Comparison of ENCODE assay signal across 8 mouse cellular contexts in genomic region chr2:104849276-104849990, GRCm38 (mm10). TPM values are rescaled to one million over a fixed set of nuclear protein-coding genes. Genes with fewer than 3 reads are reported as not detected.
DNase-seq lines count a peak whose midpoint lies in the region; ATAC-seq and TF ChIP-seq lines count a peak whose summit lies in the region.

Gene Prrg4 (minus strand): TSS chr2:104849876.

- dilution Hi-C loops in CH12.LX (cut with MboI; ENCODE audit: extremely low pct_ligation_motif_present, extremely low pct_unique_long_range_greater_than_20kb, low sequenced_read_pairs), result no loop called here

- H3K27me3 ChIP-seq in CH12.LX (replicated peaks), result peaks cover 3% of the 10 kb centered on the region
- H3K27me3 ChIP-seq in forebrain, embryonic 16.5 days (replicated peaks; ENCODE audit: control insufficient read depth, insufficient read depth, low read length), result peaks cover 7% of the 10 kb centered on the region

- no peaks in the 10 kb centered on the region for H3K9me3 ChIP-seq in CH12.LX (replicated peaks; ENCODE audit: low read length)
- no peaks in the 10 kb centered on the region for H3K9me3 ChIP-seq in forebrain, embryonic 16.5 days (ENCODE audit: control insufficient read depth, low read length)

- peaks cover 10 to 14% of the 10 kb centered on the region in 2 experiments for H3K4me1 ChIP-seq in CH12.LX (ENCODE audit: control insufficient read depth in 1 of 2, insufficient read depth in 2 of 2)
- peaks cover 13% of the 10 kb centered on the region for H3K4me1 ChIP-seq in forebrain, embryonic 16.5 days (replicated peaks; ENCODE audit: control insufficient read depth, insufficient read depth, low read length)

- peak in 1 of 2 experiments; percentile 63; a peak in 2 of 4 replicates for TF ChIP-seq CTCF in CH12.LX (conservative IDR thresholded peaks at IDR 0.05 in 1 of 2, IDR thresholded peaks at IDR 0.05 in 1 of 2; ENCODE audit: low read depth in 2 of 2, low read length in 2 of 2)

- peak within 1 kb of the TSS; percentile 81 to 95 (median 83) for H3K4me3 ChIP-seq in CH12.LX (replicated peaks in 1 of 3; ENCODE audit: low read depth in 2 of 3, low read length in 2 of 3, poor library complexity in 1 of 3)
- H3K4me3 ChIP-seq in forebrain, embryonic 16.5 days (replicated peaks; ENCODE audit: low read length), result peak within 1 kb of the TSS; percentile 58

- 0% methylated on average over 62 of the region's 62 CpGs for WGBS in forebrain, embryonic 16.5 days

- no peak for TF ChIP-seq EP300 in CH12.LX (IDR thresholded peaks at IDR 0.05; ENCODE audit: low read length)

- H3K9ac ChIP-seq in CH12.LX (ENCODE audit: insufficient read depth, low read depth), result peak within 1 kb of the TSS; percentile 86
- peak within 1 kb of the TSS; percentile 60 for H3K9ac ChIP-seq in forebrain, embryonic 16.5 days (replicated peaks; ENCODE audit: low read depth, low read length)

- ATAC-seq in forebrain, embryonic 16.5 days, result peak; percentile 65

- H3K27ac ChIP-seq in CH12.LX (ENCODE audit: insufficient read depth, low read depth), result peak within 1 kb of the TSS; percentile 93
- no peak within 1 kb of the TSS for H3K27ac ChIP-seq in forebrain, embryonic 16.5 days (ENCODE audit: low read length)

- in situ Hi-C loops in CH12.LX (cut with MboI; ENCODE audit: low pct_ligation_motif_present, low pct_unique_long_range_greater_than_20kb, low sequenced_read_pairs), result no loop called here

- peak; percentile 81 for DNase-seq in CH12.LX (ENCODE audit: extremely low read depth)
- peak; percentile 12 for DNase-seq in cerebellum, adult 11 months
- peak; percentile 80 for DNase-seq in heart, postnatal 4 days
- peak; percentile 47 to 52 for DNase-seq in layer of hippocampus, postnatal 10 days (ENCODE audit: low spot score in 2 of 2)
- peak; percentile 65 for DNase-seq in lung, postnatal 14 days
- peak; percentile 69 for DNase-seq in ovary, postnatal 36 days (ENCODE audit: low spot score)
- DNase-seq in thymus, postnatal 10 days (ENCODE audit: low spot score in 2 of 2), result peak; percentile 40 to 54

- peak; percentile 66; the same call in 1 of the 2 replicates for TF ChIP-seq POLR2A in CH12.LX (IDR thresholded peaks at IDR 0.05; ENCODE audit: low read depth, low read length)

- H3K4me2 ChIP-seq in CH12.LX (ENCODE audit: insufficient read depth, low read depth, poor library complexity, severe bottlenecking), result peak within 1 kb of the TSS; percentile 59
- H3K4me2 ChIP-seq in forebrain, embryonic 16.5 days (ENCODE audit: low read length), result peak within 1 kb of the TSS; percentile 99

- H3K36me3 ChIP-seq in CH12.LX (replicated peaks in 1 of 2; ENCODE audit: control insufficient read depth in 1 of 2, insufficient read depth in 1 of 2, low read length in 1 of 2), result peaks cover 3 to 19% of the 10 kb centered on the region in 2 experiments
- H3K36me3 ChIP-seq in forebrain, embryonic 16.5 days (ENCODE audit: control insufficient read depth, insufficient read depth), result no peaks in the 10 kb centered on the region

- no peaks in the 10 kb centered on the region for H3K79me2 ChIP-seq in CH12.LX (replicated peaks; ENCODE audit: control insufficient read depth, extremely low read depth, insufficient read depth, poor library complexity, severe bottlenecking)

- peak; percentile 41 for TF ChIP-seq RAD21 in CH12.LX (IDR thresholded peaks at IDR 0.05; ENCODE audit: low read depth, low read length)

TF ChIP-seq in CH12.LX, 34 proteins besides CTCF, POLR2A, EP300 and RAD21:
- peak; percentile 65; the same call in 1 of the 2 replicates for TF ChIP-seq TCF12 (IDR thresholded peaks at IDR 0.05; ENCODE audit: low read depth, low read length)
- TF ChIP-seq ZNF384 (IDR thresholded peaks at IDR 0.05; ENCODE audit: low read depth, low read length), result no peak
- TF ChIP-seq NELFE (IDR thresholded peaks at IDR 0.05; ENCODE audit: low read depth, low read length), result peak; percentile 65
- TF ChIP-seq SMC3 (IDR thresholded peaks at IDR 0.05; ENCODE audit: low read depth, low read length), result peak; percentile 23; the same call in 1 of the 2 replicates
- peak; percentile 30; the same call in 1 of the 2 replicates for TF ChIP-seq MEF2A (IDR thresholded peaks at IDR 0.05; ENCODE audit: borderline replicate concordance, low read depth, low read length)
- TF ChIP-seq E2F4 (IDR thresholded peaks at IDR 0.05; ENCODE audit: insufficient replicate concordance, low read depth, low read length), result 0 out of 2 replicates have a peak, but pooled peaks have one; percentile 15
- TF ChIP-seq CHD2 (IDR thresholded peaks at IDR 0.05; ENCODE audit: low read length), result no peak
- TF ChIP-seq SIN3A (IDR thresholded peaks at IDR 0.05; ENCODE audit: low read length), result peak; percentile 65; the same call in 1 of the 2 replicates
- no peak for TF ChIP-seq MAZ (IDR thresholded peaks at IDR 0.05; ENCODE audit: low read depth, low read length)
- no peak for TF ChIP-seq KAT2A (IDR thresholded peaks at IDR 0.05; ENCODE audit: insufficient replicate concordance, low read length)
- TF ChIP-seq ELF1 (IDR thresholded peaks at IDR 0.05; ENCODE audit: low read depth, low read length), result no peak; the same call in 1 of the 2 replicates
- no peak for TF ChIP-seq MAFK (IDR thresholded peaks at IDR 0.05; ENCODE audit: insufficient replicate concordance, low read length)
- TF ChIP-seq CHD1 (IDR thresholded peaks at IDR 0.05; ENCODE audit: low read depth, low read length), result no peak; the same call in 1 of the 2 replicates
- peak; percentile 54 for TF ChIP-seq ZMIZ1 (IDR thresholded peaks at IDR 0.05; ENCODE audit: low read depth, low read length)
- TF ChIP-seq JUN (IDR thresholded peaks at IDR 0.05; ENCODE audit: insufficient read depth, low read depth, low read length), result no peak
- peak; percentile 67 for TF ChIP-seq NRF1 (IDR thresholded peaks at IDR 0.05; ENCODE audit: low read depth, low read length)
- TF ChIP-seq GABPA (IDR thresholded peaks at IDR 0.05; ENCODE audit: insufficient replicate concordance, low read depth, low read length), result no peak
- TF ChIP-seq TBP (conservative IDR thresholded peaks at IDR 0.05; ENCODE audit: low read depth, low read length), result no peak
- no peak for TF ChIP-seq POLR2AphosphoS2 (IDR thresholded peaks at IDR 0.05; ENCODE audit: low read depth, low read length)
- TF ChIP-seq ZC3H11A (IDR thresholded peaks at IDR 0.05; ENCODE audit: low read depth, low read length), result no peak
- TF ChIP-seq MAX (IDR thresholded peaks at IDR 0.05; ENCODE audit: low read length), result peak; percentile 67
- no peak for TF ChIP-seq PAX5 (IDR thresholded peaks at IDR 0.05; ENCODE audit: low read length)
- TF ChIP-seq IRF4 (IDR thresholded peaks at IDR 0.05; ENCODE audit: low read depth, low read length), result no peak
- peak; percentile 60 for TF ChIP-seq USF1 (IDR thresholded peaks at IDR 0.05; ENCODE audit: low read depth, low read length)
- TF ChIP-seq ETS1 (conservative IDR thresholded peaks at IDR 0.05; ENCODE audit: low read depth, low read length), result peak; percentile 72
- TF ChIP-seq ZKSCAN1 (IDR thresholded peaks at IDR 0.05; ENCODE audit: borderline replicate concordance, low read depth, low read length), result no peak
- 0 out of 2 replicates have a peak, but pooled peaks have one; percentile 63 for TF ChIP-seq MYC (IDR thresholded peaks at IDR 0.05; ENCODE audit: low read depth, low read length)
- peak; percentile 37 for TF ChIP-seq HCFC1 (IDR thresholded peaks at IDR 0.05; ENCODE audit: low read depth, low read length)
- no peak for TF ChIP-seq USF2 (conservative IDR thresholded peaks at IDR 0.05; ENCODE audit: low read depth, low read length)
- peak; percentile 45; the same call in 1 of the 2 replicates for TF ChIP-seq MXI1 (IDR thresholded peaks at IDR 0.05; ENCODE audit: low read depth, low read length)
- no peak for TF ChIP-seq JUND (conservative IDR thresholded peaks at IDR 0.05; ENCODE audit: low read depth, low read length)
- TF ChIP-seq RCOR1 (conservative IDR thresholded peaks at IDR 0.05; ENCODE audit: low read depth, low read length), result 0 out of 2 replicates have a peak, but pooled peaks have one; percentile 19
- TF ChIP-seq BHLHE40 (IDR thresholded peaks at IDR 0.05; ENCODE audit: low read depth, low read length), result peak; percentile 96
- peak; percentile 82; the same call in 1 of the 2 replicates for TF ChIP-seq UBTF (IDR thresholded peaks at IDR 0.05; ENCODE audit: low read depth, low read length)

RNA-seq across cellular contexts. Expression of gene Prrg4, which starts in this region (rescaled TPM):
- total RNA-seq in CH12.LX (2012; rRNA removed) (18.3 and 21.0 TPM in 2 replicates), CH12.LX (2014; rRNA removed) (24.4 and 24.7 TPM in 2 replicates)
- polyA plus RNA-seq in CH12.LX (2012; ENCODE audit: insufficient read length, low read depth), result 11.0 and 13.9 TPM in 2 replicates
- polyA plus RNA-seq in forebrain, embryonic 16.5 days (2015; fragmentation: Nextera tagmentation; extraction: Ambion mirVana), result 0.38 and 0.43 TPM in 2 replicates
- 1 to 10 TPM; 2.8 to 3.3 TPM for total RNA-seq in heart, postnatal 4 days (2021)
- total RNA-seq in layer of hippocampus, postnatal 10 days (2021), result 1 to 10 TPM in 1 of 2 experiments, under 1 TPM in 1; 0.96 to 1.1 TPM

Comparison
In these comparisons a context has a peak if more than half of its experiments do, and no peak if none do; other contexts are left out.
1. RNA of gene Prrg4 (total RNA-seq): 18.3 to 24.7 TPM in CH12.LX; 2.8 to 3.3 TPM in heart, postnatal 4 days and 0.96 to 1.1 TPM in layer of hippocampus, postnatal 10 days; every median in the first group is over 4 times any median in the second.
2. Peak in ATAC-seq, H3K4me3 ChIP-seq, H3K9ac ChIP-seq and H3K4me2 ChIP-seq in forebrain, embryonic 16.5 days; RNA of the gene not detected or under 1 TPM.
3. DNase-seq: peak in every context shown above with its lines; median percentile 81 in CH12.LX; 80 in heart, postnatal 4 days; 69 in ovary, postnatal 36 days; 65 in lung, postnatal 14 days; 50 in layer of hippocampus, postnatal 10 days; 47 in thymus, postnatal 10 days; 12 in cerebellum, adult 11 months.